Mouse (Mus musculus) lung, postnatal 10 days (tissue): ENCODE measurements around the gene Gm13290.
"Not testable (repeated sequence)": the region's sequence is repeated elsewhere in the genome, so short reads cannot be mapped to it uniquely, and the experiment has no call there.

Source experiments
- DNase-seq: peaks from one replicate; pipeline ENCODE4 v3.0.0; 2021

The Gm13290 gene

GRCm38 (mm10) chr4:88782335-88782734 lies 8.7 kb downstream of the Gm13290 start:
- peak; percentile 32 for DNase-seq

- DNase-seq: not testable (repeated sequence)
Observed at GRCm38 (mm10) chr4:88785409-88785808, 11.8 kb downstream of the Gm13290 start, which contains the start of gene Gm13276. Gene Gm13276 (plus strand): TSS chr4:88785709.

DNA sequence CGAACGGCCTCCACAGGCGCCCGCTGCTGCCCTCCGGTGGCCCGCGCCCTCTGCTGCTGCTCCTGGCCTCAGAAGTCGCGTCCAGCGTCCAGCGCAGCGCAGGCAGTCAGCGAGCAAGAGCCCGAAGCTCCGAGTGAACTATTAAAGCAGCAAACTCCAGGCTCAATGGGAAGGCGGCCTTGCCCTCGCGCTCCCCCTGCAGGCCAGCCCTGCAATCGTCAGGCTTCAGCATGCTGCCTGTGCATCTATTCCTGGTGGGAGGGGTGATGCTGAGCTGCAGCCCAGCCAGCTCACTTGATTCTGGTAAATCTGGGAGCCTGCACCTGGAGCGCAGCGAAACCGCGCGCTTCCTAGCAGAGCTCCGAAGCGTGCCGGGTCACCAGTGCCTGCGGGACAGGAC lies 14.8 kb downstream of the Gm13290 start, which contains the start of gene Gm13277:
Gene Gm13277 (plus strand): TSS at position 231 of the 400 bp plus-strand sequence.
- peak; percentile 83 for DNase-seq

GRCm38 (mm10) chr4:88791250-88791649 lies 17.6 kb downstream of the Gm13290 start, which contains the start of gene Gm13278:
Gene Gm13278 (plus strand): TSS chr4:88791550.
- DNase-seq: not testable (repeated sequence)

DNA sequence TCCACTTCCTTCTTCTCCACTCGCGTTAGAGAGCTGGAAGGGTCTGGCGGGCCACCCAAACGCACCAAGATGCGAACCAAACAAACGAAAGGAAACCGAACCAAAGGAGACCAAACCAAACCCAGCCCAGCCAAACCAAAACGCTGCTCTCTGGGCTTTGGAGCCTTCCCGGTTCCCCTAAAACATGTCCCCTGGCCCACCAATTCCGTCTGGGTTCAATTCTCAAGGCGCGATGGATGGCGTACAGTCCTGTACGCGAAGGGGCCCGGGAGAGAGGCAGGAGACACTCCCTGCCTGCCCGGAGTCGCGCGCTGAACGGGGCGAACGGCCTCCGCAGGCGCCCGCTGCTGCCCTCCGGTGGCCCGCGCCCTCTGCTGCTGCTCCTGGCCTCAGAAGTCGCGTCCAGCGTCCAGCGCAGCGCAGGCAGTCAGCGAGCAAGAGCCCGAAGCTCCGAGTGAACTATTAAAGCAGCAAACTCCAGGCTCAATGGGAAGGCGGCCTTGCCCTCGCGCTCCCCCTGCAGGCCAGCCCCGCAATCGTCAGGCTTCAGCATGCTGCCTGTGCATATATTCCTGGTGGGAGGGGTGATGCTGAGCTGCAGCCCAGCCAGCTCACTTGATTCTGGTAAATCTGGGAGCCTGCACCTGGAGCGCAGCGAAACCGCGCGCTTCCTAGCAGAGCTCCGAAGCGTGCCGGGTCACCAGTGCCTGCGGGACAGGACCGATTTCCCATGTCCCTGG lies 20.5 kb downstream of the Gm13290 start, which contains the start of gene Gm13275:
Gene Gm13275 (plus strand): TSS at position 552 of the 740 bp plus-strand sequence.
- DNase-seq: peak; percentile 72

- not testable (repeated sequence) for DNase-seq
Observed at GRCm38 (mm10) chr4:88797097-88797496, 23.5 kb downstream of the Gm13290 start, which contains the start of gene Gm13279. Gene Gm13279 (plus strand): TSS chr4:88797397.

GRCm38 (mm10) chr4:88799365-88799764 lies 25.7 kb downstream of the Gm13290 start, which contains the start of gene Gm13285:
Gene Gm13285 (plus strand): TSS chr4:88799665.
- not testable (repeated sequence) for DNase-seq

GRCm38 (mm10) chr4:88802954-88803353 lies 29.3 kb downstream of the Gm13290 start, which contains the start of gene Gm13287:
Gene Gm13287 (plus strand): TSS chr4:88803254.
- not testable (repeated sequence) for DNase-seq

DNA sequence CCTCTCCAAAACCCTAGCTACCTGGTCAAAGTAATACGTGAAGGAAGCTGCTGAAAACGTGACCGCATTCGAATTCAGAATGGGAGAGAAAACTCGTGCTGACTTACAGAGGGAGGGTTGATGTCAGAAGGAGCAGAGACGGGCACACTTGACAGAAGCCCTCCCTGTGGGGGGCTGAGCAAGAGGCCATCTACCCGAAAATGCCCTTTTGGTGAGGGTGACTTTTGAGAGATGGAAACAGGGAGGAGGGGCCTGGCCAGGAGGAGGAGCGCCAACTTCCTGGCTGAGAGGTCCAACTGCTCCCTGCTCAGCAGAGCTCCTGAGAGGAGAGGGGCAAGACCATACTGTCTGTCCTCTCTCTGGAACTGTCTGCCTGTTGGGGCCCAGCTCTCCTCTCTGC lies 31.6 kb downstream of the Gm13290 start, which contains the start of gene Gm13288:
Gene Gm13288 (plus strand): TSS at position 301 of the 400 bp plus-strand sequence.
- DNase-seq: not testable (repeated sequence)

- peak; percentile 39 for DNase-seq
Observed at GRCm38 (mm10) chr4:88805761-88806160, 32.1 kb downstream of the Gm13290 start.

GRCm38 (mm10) chr4:88815928-88816327 lies 42.3 kb downstream of the Gm13290 start, which contains the start of gene Ifna7:
Gene Ifna7 (plus strand): TSS chr4:88816228.
- DNase-seq: no peak

- no peak for DNase-seq
Observed at GRCm38 (mm10) chr4:88819659-88820058, 46.0 kb downstream of the Gm13290 start, which contains the start of gene Ifna11. Gene Ifna11 (plus strand): TSS chr4:88819959.

- peak; percentile 25 for DNase-seq
Observed at GRCm38 (mm10) chr4:88822995-88823394, 49.4 kb downstream of the Gm13290 start.
